Mouse (Mus musculus): ENCODE measurements at regions not wholly inside any gene's neighbourhood (a gene's known extent, or its start where the extent isn't known, plus 50 kb on each side); places are given as distances from the start of the nearest gene placed in this dataset.
"Not testable (repeated sequence)": the region's sequence is repeated elsewhere in the genome, so short reads cannot be mapped to it uniquely, and the experiment has no call there.

DNA sequence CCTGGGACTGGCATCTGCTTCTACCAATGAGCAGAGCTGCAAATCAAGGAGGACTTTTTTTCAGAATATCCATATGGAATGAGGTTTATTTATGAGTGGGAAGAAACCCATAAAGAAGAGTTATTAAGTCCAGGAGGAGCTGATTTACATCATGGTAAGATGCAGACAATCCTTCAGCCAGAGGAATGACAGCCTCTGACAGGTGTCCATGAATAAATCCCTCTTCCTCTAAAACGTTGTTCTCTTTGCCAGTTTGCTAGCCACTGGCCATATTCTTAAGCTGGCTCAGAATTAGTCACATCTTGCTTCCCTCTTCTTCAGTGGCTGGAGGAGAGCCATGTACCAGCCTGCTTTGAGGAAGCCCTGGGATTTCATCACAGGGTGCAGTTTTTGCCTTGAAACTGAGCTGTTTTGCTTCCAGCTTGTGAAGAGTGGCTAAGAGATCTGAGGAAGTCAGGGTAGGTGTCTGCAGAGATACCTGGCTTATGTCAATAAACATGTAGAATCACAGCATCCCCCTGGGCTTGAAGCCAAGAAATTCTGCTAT is 902.9 kb downstream of the Gm9195 start:
- no peak overlapping the region for H3ac ChIP-seq (ENCODE audit: control insufficient read depth, insufficient read length)
- H3K4me3 ChIP-seq: no peak overlapping the region
- no peaks in the 10 kb centered on the region for H3K79me2 ChIP-seq (ENCODE audit: control insufficient read depth, insufficient read depth)
- H3K27me3 ChIP-seq (ENCODE audit: control insufficient read depth, insufficient read depth, insufficient read length): no peaks in the 10 kb centered on the region
- TF ChIP-seq MAX (IDR thresholded peaks at IDR 0.05; ENCODE audit: low read depth) (no peak), SRF (IDR thresholded peaks at IDR 0.05; ENCODE audit: control insufficient read depth, insufficient read length, low read depth) (no peak), MYOD1 (IDR thresholded peaks at IDR 0.05; ENCODE audit: control insufficient read depth in 1 of 3, insufficient read length in 2 of 3, low read depth in 2 of 3) (peak in 2 of 3 experiments; percentile 59 to 66), POLR2AphosphoS2 (IDR thresholded peaks at IDR 0.05; ENCODE audit: insufficient read length, low read depth) (no peak), TCF3 (IDR thresholded peaks at IDR 0.05; ENCODE audit: insufficient read length, low read depth) (no peak), MYOG (IDR thresholded peaks at IDR 0.05; ENCODE audit: control insufficient read depth in 1 of 3, insufficient read depth in 1 of 3, insufficient read length in 2 of 3, low read depth in 2 of 3) (no peak), USF1 (IDR thresholded peaks at IDR 0.05; ENCODE audit: low read depth) (no peak), TCF12 (IDR thresholded peaks at IDR 0.05; ENCODE audit: insufficient read depth, poor library complexity, severe bottlenecking) (no peak), CEBPB (IDR thresholded peaks at IDR 0.05; ENCODE audit: insufficient read depth, poor library complexity, severe bottlenecking) (peak; percentile 49; the same call in 1 of the 2 replicates), POLR2A (IDR thresholded peaks at IDR 0.05; ENCODE audit: insufficient read length, low read depth) (no peak), E2F4 (IDR thresholded peaks at IDR 0.05; ENCODE audit: insufficient read depth) (no peak), REST (IDR thresholded peaks at IDR 0.05; ENCODE audit: insufficient read depth, insufficient read length) (no peak)
- no peaks in the 10 kb centered on the region for H3K36me3 ChIP-seq (ENCODE audit: control insufficient read depth, insufficient read depth)
- peak overlapping the region; percentile 10 for H3K4me2 ChIP-seq (ENCODE audit: low read depth)

DNA sequence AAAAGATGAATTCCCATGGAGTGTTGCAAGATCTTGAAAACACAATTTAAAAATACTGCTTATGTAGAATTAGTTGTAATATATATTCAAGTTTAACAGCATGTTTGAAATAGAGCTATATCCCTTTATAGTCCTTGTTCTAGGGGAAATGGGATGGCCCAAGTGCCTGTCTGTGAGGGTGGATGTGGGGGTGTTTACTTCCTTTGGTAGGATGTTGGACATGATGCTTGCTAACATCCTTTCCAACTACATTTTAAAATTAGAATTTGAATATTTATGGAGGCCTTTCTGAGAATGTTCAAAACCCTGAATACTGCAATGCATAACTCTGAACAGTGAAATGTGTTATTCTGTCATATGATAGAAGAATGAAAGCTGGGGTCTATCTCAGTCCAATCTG is 903.6 kb downstream of the Gm9195 start:
- Histone ChIP-seq H3K4me2 (ENCODE audit: low read depth) (no peak overlapping the region), H3K36me3 (ENCODE audit: control insufficient read depth, insufficient read depth) (no peaks in the 10 kb centered on the region)

DNA sequence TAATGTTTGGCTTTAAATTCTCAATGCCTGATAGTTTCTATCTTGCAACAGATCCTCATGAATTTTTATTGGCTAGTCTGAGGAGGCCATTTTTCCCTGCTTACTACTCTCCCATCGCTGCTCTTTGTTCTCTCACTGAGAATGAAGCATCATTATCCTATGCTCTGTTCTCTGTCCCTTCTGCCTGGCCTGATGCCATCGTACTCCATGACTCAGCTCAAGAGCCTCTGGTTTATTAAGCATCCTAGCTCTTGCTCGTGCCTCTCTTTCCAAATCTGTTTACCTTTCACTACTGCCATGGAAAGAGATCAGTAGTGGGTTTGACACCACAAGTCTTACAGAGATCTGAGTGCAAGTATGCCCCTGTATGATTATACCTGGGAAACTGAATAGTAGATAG is 926.8 kb downstream of the Gm9195 start:
- H3K27me3 ChIP-seq (ENCODE audit: control insufficient read depth, insufficient read depth, insufficient read length): no peaks in the 10 kb centered on the region
- no peak overlapping the region for H3K4me2 ChIP-seq (ENCODE audit: low read depth)
- H3K36me3 ChIP-seq (ENCODE audit: control insufficient read depth, insufficient read depth): no peaks in the 10 kb centered on the region
- no peaks in the 10 kb centered on the region for H3K79me2 ChIP-seq (ENCODE audit: control insufficient read depth, insufficient read depth)
- H3ac ChIP-seq (ENCODE audit: control insufficient read depth, insufficient read length): no peak overlapping the region
- H3K4me3 ChIP-seq: no peak overlapping the region
- TF ChIP-seq MYOD1 (IDR thresholded peaks at IDR 0.05; ENCODE audit: control insufficient read depth in 1 of 3, insufficient read length in 2 of 3, low read depth in 2 of 3) (no peak), SRF (IDR thresholded peaks at IDR 0.05; ENCODE audit: control insufficient read depth, insufficient read length, low read depth) (no peak), TCF3 (IDR thresholded peaks at IDR 0.05; ENCODE audit: insufficient read length, low read depth) (no peak), CEBPB (IDR thresholded peaks at IDR 0.05; ENCODE audit: insufficient read depth, poor library complexity, severe bottlenecking) (no peak), TCF12 (IDR thresholded peaks at IDR 0.05; ENCODE audit: insufficient read depth, poor library complexity, severe bottlenecking) (no peak), MAX (IDR thresholded peaks at IDR 0.05; ENCODE audit: low read depth) (no peak), MYOG (IDR thresholded peaks at IDR 0.05; ENCODE audit: control insufficient read depth in 1 of 3, insufficient read depth in 1 of 3, insufficient read length in 2 of 3, low read depth in 2 of 3) (no peak), E2F4 (IDR thresholded peaks at IDR 0.05; ENCODE audit: insufficient read depth) (no peak), POLR2A (IDR thresholded peaks at IDR 0.05; ENCODE audit: insufficient read length, low read depth) (no peak), USF1 (IDR thresholded peaks at IDR 0.05; ENCODE audit: low read depth) (no peak), POLR2AphosphoS2 (IDR thresholded peaks at IDR 0.05; ENCODE audit: insufficient read length, low read depth) (no peak), REST (IDR thresholded peaks at IDR 0.05; ENCODE audit: insufficient read depth, insufficient read length) (no peak)

More for the DNA sequence above, 903.6 kb downstream of the Gm9195 start:
- no peak overlapping the region for H3ac ChIP-seq (ENCODE audit: control insufficient read depth, insufficient read length)
- H3K27me3 ChIP-seq (ENCODE audit: control insufficient read depth, insufficient read depth, insufficient read length): no peaks in the 10 kb centered on the region
- no peaks in the 10 kb centered on the region for H3K79me2 ChIP-seq (ENCODE audit: control insufficient read depth, insufficient read depth)
- no peak for TF ChIP-seq MAX (IDR thresholded peaks at IDR 0.05; ENCODE audit: low read depth)
- no peak for TF ChIP-seq SRF (IDR thresholded peaks at IDR 0.05; ENCODE audit: control insufficient read depth, insufficient read length, low read depth)
- TF ChIP-seq MYOD1 (IDR thresholded peaks at IDR 0.05; ENCODE audit: control insufficient read depth in 1 of 3, insufficient read length in 2 of 3, low read depth in 2 of 3): no peak
- no peak for TF ChIP-seq USF1 (IDR thresholded peaks at IDR 0.05; ENCODE audit: low read depth)
- no peak for TF ChIP-seq E2F4 (IDR thresholded peaks at IDR 0.05; ENCODE audit: insufficient read depth)
- no peak for TF ChIP-seq POLR2AphosphoS2 (IDR thresholded peaks at IDR 0.05; ENCODE audit: insufficient read length, low read depth)
- TF ChIP-seq CEBPB (IDR thresholded peaks at IDR 0.05; ENCODE audit: insufficient read depth, poor library complexity, severe bottlenecking): no peak
- TF ChIP-seq POLR2A (IDR thresholded peaks at IDR 0.05; ENCODE audit: insufficient read length, low read depth): no peak
- TF ChIP-seq TCF3 (IDR thresholded peaks at IDR 0.05; ENCODE audit: insufficient read length, low read depth): no peak
- no peak for TF ChIP-seq MYOG (IDR thresholded peaks at IDR 0.05; ENCODE audit: control insufficient read depth in 1 of 3, insufficient read depth in 1 of 3, insufficient read length in 2 of 3, low read depth in 2 of 3)
- TF ChIP-seq TCF12 (IDR thresholded peaks at IDR 0.05; ENCODE audit: insufficient read depth, poor library complexity, severe bottlenecking): no peak
- no peak for TF ChIP-seq REST (IDR thresholded peaks at IDR 0.05; ENCODE audit: insufficient read depth, insufficient read length)
- no peak overlapping the region for H3K4me3 ChIP-seq

DNA sequence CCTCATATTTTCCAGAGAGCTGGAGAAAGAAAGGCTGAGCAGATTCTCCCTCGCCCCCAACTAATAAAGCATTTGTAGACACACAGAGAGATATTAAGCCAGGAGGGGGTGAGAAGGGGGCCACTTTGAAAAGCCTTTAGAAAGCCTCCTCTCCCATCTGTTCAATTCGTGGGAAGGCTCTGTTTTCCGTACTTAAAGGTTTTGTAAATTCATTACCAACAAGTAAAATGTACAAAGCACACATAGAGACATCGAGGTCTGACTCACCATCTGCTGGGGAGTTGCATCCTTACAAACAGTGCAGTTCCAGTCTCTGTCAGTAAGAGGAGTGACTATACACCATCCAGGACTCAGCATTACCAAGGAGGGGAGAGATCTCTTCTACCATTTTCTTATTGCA is 929.7 kb downstream of the Gm9195 start:
- H3ac ChIP-seq (ENCODE audit: control insufficient read depth, insufficient read length): no peak overlapping the region
- H3K36me3 ChIP-seq (ENCODE audit: control insufficient read depth, insufficient read depth): no peaks in the 10 kb centered on the region
- no peaks in the 10 kb centered on the region for H3K79me2 ChIP-seq (ENCODE audit: control insufficient read depth, insufficient read depth)
- no peak for TF ChIP-seq USF1 (IDR thresholded peaks at IDR 0.05; ENCODE audit: low read depth)
- TF ChIP-seq TCF3 (IDR thresholded peaks at IDR 0.05; ENCODE audit: insufficient read length, low read depth): no peak
- no peak for TF ChIP-seq CEBPB (IDR thresholded peaks at IDR 0.05; ENCODE audit: insufficient read depth, poor library complexity, severe bottlenecking)
- TF ChIP-seq MAX (IDR thresholded peaks at IDR 0.05; ENCODE audit: low read depth): no peak
- no peak for TF ChIP-seq TCF12 (IDR thresholded peaks at IDR 0.05; ENCODE audit: insufficient read depth, poor library complexity, severe bottlenecking)
- no peak for TF ChIP-seq POLR2AphosphoS2 (IDR thresholded peaks at IDR 0.05; ENCODE audit: insufficient read length, low read depth)
- no peak for TF ChIP-seq MYOD1 (IDR thresholded peaks at IDR 0.05; ENCODE audit: control insufficient read depth in 1 of 3, insufficient read length in 2 of 3, low read depth in 2 of 3)
- TF ChIP-seq SRF (IDR thresholded peaks at IDR 0.05; ENCODE audit: control insufficient read depth, insufficient read length, low read depth): no peak
- no peak for TF ChIP-seq E2F4 (IDR thresholded peaks at IDR 0.05; ENCODE audit: insufficient read depth)
- no peak for TF ChIP-seq REST (IDR thresholded peaks at IDR 0.05; ENCODE audit: insufficient read depth, insufficient read length)
- no peak for TF ChIP-seq POLR2A (IDR thresholded peaks at IDR 0.05; ENCODE audit: insufficient read length, low read depth)
- no peak overlapping the region for H3K4me2 ChIP-seq (ENCODE audit: low read depth)
- H3K27me3 ChIP-seq (ENCODE audit: control insufficient read depth, insufficient read depth, insufficient read length): no peaks in the 10 kb centered on the region
- H3K4me3 ChIP-seq: no peak overlapping the region

DNA sequence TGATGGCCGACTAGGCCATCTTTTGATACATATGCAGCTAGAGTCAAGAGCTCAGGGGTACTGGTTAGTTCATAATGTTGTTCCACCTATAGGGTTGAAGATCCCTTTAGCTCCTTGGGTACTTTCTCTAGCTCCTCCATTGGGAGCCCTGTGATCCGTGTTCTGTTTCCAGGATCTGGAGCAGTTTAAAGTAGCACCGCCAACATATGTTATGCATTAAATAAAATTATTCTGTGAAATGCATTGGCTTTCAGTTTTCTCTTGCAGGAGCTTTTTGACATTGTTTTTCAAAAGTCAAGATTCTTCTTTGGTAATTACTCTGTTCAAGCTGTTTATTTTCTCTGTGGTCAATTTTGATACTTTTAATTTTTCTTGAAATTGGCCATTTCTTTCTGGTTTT is 937.3 kb downstream of the Gm9195 start:
- H3K27me3 ChIP-seq (ENCODE audit: control insufficient read depth, insufficient read depth, insufficient read length); H3K4me2 ChIP-seq (ENCODE audit: low read depth); H3ac ChIP-seq (ENCODE audit: control insufficient read depth, insufficient read length); H3K79me2 ChIP-seq (ENCODE audit: control insufficient read depth, insufficient read depth); H3K4me3 ChIP-seq; H3K36me3 ChIP-seq (ENCODE audit: control insufficient read depth, insufficient read depth): not testable (repeated sequence)
